30 mouse cellular contexts compared by ENCODE assay signal in the genomic region with DNA sequence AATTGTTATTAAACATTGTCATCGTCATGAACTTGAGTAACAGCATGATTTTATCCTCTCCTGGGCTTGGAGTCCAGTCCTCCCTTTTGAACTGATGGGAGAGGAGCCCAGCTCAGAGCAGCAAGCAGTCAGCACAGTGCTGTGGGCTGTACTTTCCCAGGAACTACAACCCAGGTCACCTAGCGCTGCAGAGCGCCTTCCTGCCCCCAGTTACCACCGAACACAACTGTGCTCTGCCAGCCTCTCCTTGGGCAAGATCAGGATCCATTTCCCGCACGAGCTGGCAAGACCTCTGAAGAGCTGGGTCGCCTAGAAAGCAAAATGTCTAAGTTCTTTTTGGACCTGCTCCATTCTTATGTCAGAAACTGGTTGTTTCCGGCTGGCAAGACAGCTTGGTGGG. TPM values are rescaled to one million over a fixed set of nuclear protein-coding genes. Genes with fewer than 3 reads are reported as not detected.
"Had no signal": no experiment of that assay in that cellular context is flagged by ENCODE, and none has a peak within 500 bp of the region (broad histone marks: within the 10 kb centered on the region; RNA-seq: fewer than 3 reads in every experiment).

No protein-coding gene starts in this region.

- H3K9ac ChIP-seq: heart, embryonic 13.5 days; heart, embryonic 15.5 days; hindbrain, embryonic 13.5 days; hindbrain, embryonic 15.5 days; kidney, embryonic 15.5 days; limb, embryonic 12.5 days; liver, embryonic 13.5 days; liver, embryonic 15.5 days; liver, postnatal 0 days had no signal

- H3K27ac ChIP-seq: gastrocnemius, adult 2 months; heart, adult 2 months; heart, embryonic 13.5 days; heart, embryonic 15.5 days; hindbrain, embryonic 13.5 days; hindbrain, embryonic 15.5 days; hindbrain, postnatal 0 days; kidney, embryonic 15.5 days; layer of hippocampus, adult 2 months; left cerebral cortex, adult 2 months; limb, embryonic 10.5 days; limb, embryonic 12.5 days; liver, embryonic 13.5 days; liver, embryonic 15.5 days had no signal

- H3K4me1 ChIP-seq: heart, embryonic 13.5 days; heart, embryonic 15.5 days; hindbrain, embryonic 13.5 days; hindbrain, embryonic 15.5 days; kidney, embryonic 15.5 days; limb, embryonic 10.5 days; limb, embryonic 12.5 days; liver, embryonic 13.5 days; liver, embryonic 15.5 days had no signal

- H3K9me3 ChIP-seq: heart, embryonic 15.5 days; hindbrain, embryonic 15.5 days; kidney, embryonic 15.5 days; limb, embryonic 10.5 days; liver, embryonic 13.5 days; liver, embryonic 15.5 days had no signal

- H3K27me3 ChIP-seq: heart, embryonic 13.5 days; heart, embryonic 15.5 days; hindbrain, embryonic 13.5 days; hindbrain, embryonic 15.5 days; kidney, embryonic 15.5 days; liver, embryonic 13.5 days; liver, embryonic 15.5 days had no signal

- H3K36me3 ChIP-seq: heart, embryonic 13.5 days; heart, embryonic 15.5 days; hindbrain, embryonic 13.5 days; hindbrain, embryonic 15.5 days; kidney, embryonic 15.5 days; limb, embryonic 10.5 days; limb, embryonic 12.5 days; liver, embryonic 13.5 days; liver, embryonic 15.5 days had no signal

- DNase-seq: gastrocnemius, adult 2 months; gastrocnemius, postnatal 10 days; gastrocnemius, postnatal 25 days; heart, adult 2 months; heart, postnatal 14 days; heart, postnatal 36 days; kidney, adult 11 months; kidney, adult 2 months; kidney, adult 9 months; kidney, postnatal 10 days; kidney, postnatal 4 days; liver; liver, embryonic 13.5 days; liver, postnatal 0 days had no signal

- ATAC-seq: hindbrain, postnatal 0 days; intestine, embryonic 16.5 days; liver, postnatal 0 days had no signal

- H3K4me3 ChIP-seq: gastrocnemius, adult 2 months; heart, adult 2 months; heart, embryonic 13.5 days; heart, embryonic 15.5 days; hindbrain, embryonic 13.5 days; hindbrain, embryonic 15.5 days; kidney, embryonic 15.5 days; layer of hippocampus, adult 2 months; left cerebral cortex, adult 2 months; limb, embryonic 10.5 days; limb, embryonic 12.5 days; liver, embryonic 13.5 days; liver, embryonic 15.5 days had no signal

- H3K4me2 ChIP-seq: heart, embryonic 13.5 days; heart, embryonic 15.5 days; hindbrain, embryonic 13.5 days; hindbrain, embryonic 15.5 days; kidney, embryonic 15.5 days; limb, embryonic 12.5 days; liver, embryonic 11.5 days; liver, embryonic 13.5 days; liver, embryonic 15.5 days had no signal

RNA-seq across cellular contexts. Expression of a gene that starts 17.4 kb away (rescaled TPM):
- total RNA-seq: gastrocnemius, adult 2 months; gastrocnemius, postnatal 10 days; gastrocnemius, postnatal 25 days; gastrocnemius, postnatal 4 days; granulocyte monocyte progenitor cell, adult 5-6 weeks; heart, adult 2 months; heart, postnatal 14 days; heart, postnatal 36 days had no signal
- polyA plus RNA-seq: heart, adult 2 months; heart, embryonic 15.5 days; heart, postnatal 0 days; intestine, embryonic 16.5 days; limb, embryonic 10.5 days; limb, embryonic 12.5 days; liver, embryonic 11.5 days; liver, embryonic 13.5 days; liver, embryonic 15.5 days; liver, postnatal 0 days had no signal

RNA-seq across cellular contexts. Expression of a gene that starts 28.2 kb away (rescaled TPM):
- total RNA-seq: gastrocnemius, adult 2 months; gastrocnemius, postnatal 10 days; gastrocnemius, postnatal 25 days; gastrocnemius, postnatal 4 days; granulocyte monocyte progenitor cell, adult 5-6 weeks; heart, postnatal 14 days; heart, postnatal 36 days had no signal
- polyA plus RNA-seq: limb, embryonic 12.5 days; liver, embryonic 11.5 days; liver, embryonic 13.5 days; liver, embryonic 15.5 days; liver, postnatal 0 days had no signal
